Mouse (Mus musculus): ENCODE data around the gene Mbnl2.

GRCm38 (mm10) chr14:120406820-120407219, 131.4 kb downstream of the Mbnl2 start:
- TF ChIP-seq POLR2A (IDR thresholded peaks at IDR 0.05; ENCODE audit: low read depth, low read length) (no peak), CTCF (IDR thresholded peaks at IDR 0.05; ENCODE audit: extremely low read depth, insufficient read length, insufficient replicate concordance, low read depth, low read length) (no peak)

Data from small intestine, adult 2 months (tissue).